Mouse (Mus musculus) kidney, adult 2 months (tissue): Measurements from ENCODE around the gene Ebf1. TPM values are rescaled to one million over a fixed set of nuclear protein-coding genes. Genes with fewer than 3 reads are reported as not detected.

ENCODE experiments used
- DNase-seq: peaks from one replicate; pipeline ENCODE4 v3.0.0; 2021
- H3K27ac ChIP-seq: fragments of 200-500 bp; 2 replicates; pipeline ENCODE4 v1.5.1; 2012; ENCODE audit warnings: low read depth, low read length, control low read depth, inconsistent platforms; ENCODE audit not compliant: insufficient read depth
- H3K27me3 ChIP-seq: fragments of 200-500 bp; replicated peaks from 2 replicates; pipeline ENCODE4 v1.6.1; 2012; ENCODE audit warnings: mild to moderate bottlenecking, moderate library complexity, low read length, inconsistent platforms; ENCODE audit not compliant: control insufficient read depth, insufficient read depth
- H3K36me3 ChIP-seq: fragments of 200-500 bp; 2 replicates; pipeline ENCODE4 v1.6.1; 2012; ENCODE audit warnings: mild to moderate bottlenecking, moderate library complexity, low read length, inconsistent platforms; ENCODE audit not compliant: control insufficient read depth, insufficient read depth
- H3K4me1 ChIP-seq: fragments of 200-500 bp; 2 replicates; pipeline ENCODE4 v1.6.1; 2011; ENCODE audit warnings: low read length; ENCODE audit not compliant: control insufficient read depth, insufficient read depth
- H3K4me3 ChIP-seq: fragments of 200-500 bp; 2 replicates; pipeline ENCODE4 v1.5.1; 2011; ENCODE audit warnings: mild to moderate bottlenecking, low read depth, low read length, control low read depth; ENCODE audit not compliant: insufficient read depth
- CTCF ChIP-seq: fragments of 200-500 bp; conservative IDR thresholded peaks from 2 replicates; pipeline ENCODE4 v1.5.1; 2011; ENCODE audit warnings: low read depth, mild to moderate bottlenecking, control low read depth, low read length, moderate library complexity, mixed read lengths; ENCODE audit not compliant: insufficient read depth, insufficient read length
- POLR2A ChIP-seq: fragments of 200-500 bp; IDR thresholded peaks from one replicate; pipeline ENCODE4 v1.6.1; 2011; ENCODE audit warnings: low read depth, low read length, control low read depth
- WGBS: fragments of 180-500 bp; shearing (Covaris S2); methylation state at CpG from one replicate; pipeline ENCODE4 v1.1.7; 2018; 5-methylcytosine and 5-hydroxymethylcytosine counted together
- polyA plus RNA-seq: library from polyadenylated mRNA; depleted of rRNA; stranded (reverse); fragments of >200 nt; gene quantifications from 2 replicates; pipeline ENCODE4 v1.2.3, GENCODE M21; 2012

Ebf1 gene
- polyA plus RNA-seq, 1 experiment: 12.2 TPM

GRCm38 (mm10) chr11:44740278-44741041 is 123.3 kb downstream of the Ebf1 start:
- no peak for TF ChIP-seq CTCF
- TF ChIP-seq POLR2A: no peak
- WGBS: 29% methylated on average over 6 of the region's 6 CpGs
- H3K27ac ChIP-seq: peak overlapping the region; percentile 9; the same call in 1 of the 2 replicates
- H3K4me3 ChIP-seq: no peak overlapping the region
- H3K4me1 ChIP-seq: no peaks in the 10 kb centered on the region
- no peaks in the 10 kb centered on the region for H3K27me3 ChIP-seq
- no peaks in the 10 kb centered on the region for H3K36me3 ChIP-seq
- DNase-seq: peak; percentile 33

GRCm38 (mm10) chr11:44741042-44741491 is 124.0 kb downstream of the Ebf1 start:
- TF ChIP-seq CTCF (no peak), POLR2A (no peak)
- Histone ChIP-seq H3K27ac (peak overlapping the region; percentile 4; the same call in 1 of the 2 replicates), H3K36me3 (no peaks in the 10 kb centered on the region), H3K4me3 (no peak overlapping the region), H3K27me3 (no peaks in the 10 kb centered on the region), H3K4me1 (no peaks in the 10 kb centered on the region)
- DNase-seq: no peak
- 59% methylated on average over 20 of the region's 20 CpGs for WGBS

- 57% methylated on average over 7 of the region's 7 CpGs for WGBS
- no peaks in the 10 kb centered on the region for H3K4me1 ChIP-seq
- no peak overlapping the region for H3K4me3 ChIP-seq
- H3K27ac ChIP-seq: no peak overlapping the region
- H3K36me3 ChIP-seq: no peaks in the 10 kb centered on the region
- TF ChIP-seq CTCF (no peak), POLR2A (no peak)
- no peaks in the 10 kb centered on the region for H3K27me3 ChIP-seq
- no peak for DNase-seq
These were observed 127.3 kb downstream of the Ebf1 start for GRCm38 (mm10) chr11:44744446-44744845.

- Histone ChIP-seq H3K27ac (no peak overlapping the region), H3K4me1 (no peaks in the 10 kb centered on the region), H3K36me3 (no peaks in the 10 kb centered on the region), H3K4me3 (no peak overlapping the region), H3K27me3 (no peaks in the 10 kb centered on the region)
- TF ChIP-seq CTCF (no peak), POLR2A (no peak)
- WGBS: 96% methylated on average over 2 of the region's 2 CpGs
- no peak for DNase-seq
These were observed 128.8 kb downstream of the Ebf1 start for GRCm38 (mm10) chr11:44745946-44746345.

GRCm38 (mm10) chr11:44746731-44747130 is 129.6 kb downstream of the Ebf1 start:
- TF ChIP-seq POLR2A (no peak), CTCF (no peak)
- no peak for DNase-seq
- WGBS: 54% methylated on average over 3 of the region's 3 CpGs

GRCm38 (mm10) chr11:44749309-44749708 is 132.2 kb downstream of the Ebf1 start:
- H3K27ac ChIP-seq: no peak overlapping the region
- TF ChIP-seq POLR2A (no peak), CTCF (no peak)
- H3K36me3 ChIP-seq: no peaks in the 10 kb centered on the region
- DNase-seq: no peak
- no peaks in the 10 kb centered on the region for H3K4me1 ChIP-seq
- no peak overlapping the region for H3K4me3 ChIP-seq
- WGBS: 85% methylated on average over 3 of the region's 3 CpGs
- no peaks in the 10 kb centered on the region for H3K27me3 ChIP-seq

More at GRCm38 (mm10) chr11:44746731-44747130, 129.6 kb downstream of the Ebf1 start:
- Histone ChIP-seq H3K27ac (no peak overlapping the region), H3K36me3 (no peaks in the 10 kb centered on the region), H3K4me1 (no peaks in the 10 kb centered on the region), H3K27me3 (no peaks in the 10 kb centered on the region), H3K4me3 (no peak overlapping the region)

GRCm38 (mm10) chr11:44754336-44754735 is 137.2 kb downstream of the Ebf1 start:
- no peak overlapping the region for H3K4me3 ChIP-seq
- no peak overlapping the region for H3K27ac ChIP-seq
- H3K27me3 ChIP-seq: no peaks in the 10 kb centered on the region
- no peaks in the 10 kb centered on the region for H3K36me3 ChIP-seq
- H3K4me1 ChIP-seq: no peaks in the 10 kb centered on the region
- no peak for DNase-seq
- TF ChIP-seq POLR2A (no peak), CTCF (no peak)
- WGBS: 85% methylated on average over 4 of the region's 4 CpGs
